Mouse (Mus musculus) ES-Bruce4 (cell line): Measurements from ENCODE around the gene Ptpdc1.

Experiments used
- CTCF ChIP-seq: IDR thresholded peaks from one replicate; pipeline ENCODE4 v1.8.1; 2011; ENCODE audit warnings: low read depth, low read length
- POLR2A ChIP-seq: IDR thresholded peaks from one replicate; pipeline ENCODE4 v1.8.1; 2011; ENCODE audit warnings: low read length; ENCODE audit not compliant: insufficient read depth

DNA sequence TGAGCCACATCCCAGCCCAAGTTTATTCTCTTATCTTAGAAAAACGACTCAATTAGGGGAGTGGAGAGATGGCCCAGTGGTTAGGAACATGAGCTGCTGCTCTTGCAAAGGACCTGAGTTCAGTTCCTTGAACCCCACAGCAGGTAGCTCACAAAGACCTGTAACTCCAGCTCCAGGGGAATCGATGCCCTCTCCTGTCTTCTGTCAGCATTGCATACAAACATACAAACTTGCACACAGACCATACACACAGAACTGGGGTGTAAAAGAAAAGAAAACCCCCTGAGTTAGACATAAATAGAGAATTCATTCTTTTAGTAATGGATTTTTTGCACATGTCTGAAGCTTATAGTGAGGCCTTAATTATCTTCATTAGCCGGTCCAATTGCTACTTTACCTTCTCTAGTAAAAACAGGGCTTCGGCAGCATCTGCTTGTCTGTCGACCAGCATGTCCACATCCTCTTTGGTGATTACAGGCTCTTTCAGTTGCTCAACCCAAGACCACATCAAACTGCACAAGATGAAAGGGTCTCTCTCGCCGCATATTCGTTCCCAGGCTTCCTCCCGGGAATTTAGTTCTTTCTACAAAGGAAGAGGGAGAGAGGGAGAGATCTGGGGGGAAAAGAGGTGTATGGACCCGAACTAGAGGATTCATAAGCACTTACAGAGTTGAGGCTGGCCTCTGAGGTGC is 42.6 kb downstream of the Ptpdc1 start:
- no peak for TF ChIP-seq POLR2A
- no peak for TF ChIP-seq CTCF
